ENCODE assay signal across 8 mouse cellular contexts in the genomic region with DNA sequence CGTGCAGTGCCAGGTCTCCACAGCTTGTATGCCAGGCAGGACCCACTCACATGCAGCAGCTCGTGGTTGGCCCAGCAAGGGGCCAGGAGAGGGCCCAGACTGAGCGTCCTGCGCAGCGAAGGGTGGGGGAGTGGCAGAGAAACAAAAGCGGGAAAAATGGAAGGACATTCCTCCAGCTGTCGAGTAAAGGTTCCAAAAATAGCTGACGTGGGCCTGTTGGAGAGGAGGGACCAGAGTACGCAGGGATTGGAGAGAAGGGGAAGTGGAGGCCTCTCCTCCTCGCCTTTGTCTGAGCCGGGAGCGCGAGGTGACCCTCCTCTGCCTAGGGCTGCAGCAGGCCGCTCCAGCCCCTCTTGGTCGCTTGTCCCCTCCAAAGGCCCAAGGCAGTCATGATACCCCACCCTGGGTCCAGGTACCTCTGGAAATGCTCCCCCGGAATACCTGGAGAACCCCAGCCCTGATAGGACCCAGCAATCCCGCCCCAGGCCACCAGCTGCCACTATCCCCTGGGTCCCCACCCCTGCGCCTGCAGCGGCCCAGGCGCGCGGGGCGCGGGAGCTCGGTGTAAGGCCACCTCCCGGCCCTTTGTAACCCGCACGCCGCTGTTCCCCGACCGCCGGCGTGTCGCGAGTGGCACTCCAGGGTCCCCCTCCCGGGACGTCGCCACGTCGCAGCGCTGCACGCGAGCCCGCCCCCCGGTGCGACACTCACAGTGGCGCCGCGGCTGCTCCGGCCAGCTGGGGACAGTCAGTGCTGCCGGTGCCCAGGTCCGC. TPM values are rescaled to one million over a fixed set of nuclear protein-coding genes. Genes with fewer than 3 reads are reported as not detected.
DNase-seq lines count a peak whose midpoint lies in the region; ATAC-seq and TF ChIP-seq lines count a peak whose summit lies in the region.

No protein-coding gene starts in this region.

- H3K4me1 ChIP-seq in brown adipose tissue, adult 24 weeks (ENCODE audit: control insufficient read depth, insufficient read depth, insufficient read length, low read length) = peaks cover 15% of the 10 kb centered on the region
- H3K4me1 ChIP-seq in forebrain, embryonic 10.5 days = peaks cover 58% of the 10 kb centered on the region
- peaks cover 22% of the 10 kb centered on the region for H3K4me1 ChIP-seq in heart, postnatal 0 days (ENCODE audit: control insufficient read depth, insufficient read depth)
- peaks cover 41% of the 10 kb centered on the region for H3K4me1 ChIP-seq in liver, embryonic 16.5 days (ENCODE audit: control insufficient read depth, low read depth, low read length)
- peaks cover 25% of the 10 kb centered on the region for H3K4me1 ChIP-seq in neural tube, embryonic 12.5 days

- no peak for TF ChIP-seq CTCF in heart, postnatal 0 days (IDR thresholded peaks at IDR 0.05; ENCODE audit: low read depth)

- H3K4me2 ChIP-seq in heart, postnatal 0 days (ENCODE audit: low read depth, low read length) = peak overlapping the region; percentile 77
- peak overlapping the region; percentile 99 for H3K4me2 ChIP-seq in liver, embryonic 16.5 days (ENCODE audit: low read depth, low read length)
- peak overlapping the region; percentile 83 for H3K4me2 ChIP-seq in neural tube, embryonic 12.5 days (replicated peaks)

- peak; percentile 29; the same call in 1 of the 2 replicates for TF ChIP-seq EP300 in heart, postnatal 0 days (IDR thresholded peaks at IDR 0.05; ENCODE audit: low read depth)

- H3K4me3 ChIP-seq in brown adipose tissue, adult 24 weeks (ENCODE audit: insufficient read depth, low read depth, low read length) = peak overlapping the region; percentile 85
- H3K4me3 ChIP-seq in forebrain, embryonic 10.5 days = peak overlapping the region; percentile 98
- peak overlapping the region; percentile 88 for H3K4me3 ChIP-seq in heart, postnatal 0 days (ENCODE audit: low read depth, low read length)
- H3K4me3 ChIP-seq in liver, embryonic 16.5 days (ENCODE audit: low read depth, low read length) = peak overlapping the region; percentile 81
- peak overlapping the region; percentile 92 for H3K4me3 ChIP-seq in neural tube, embryonic 12.5 days

- H3K9ac ChIP-seq in heart, postnatal 0 days (replicated peaks; ENCODE audit: low read depth, low read length) = peak overlapping the region; percentile 99
- H3K9ac ChIP-seq in liver, embryonic 16.5 days (ENCODE audit: low read depth, low read length) = peak overlapping the region; percentile 84
- peak overlapping the region; percentile 98 for H3K9ac ChIP-seq in neural tube, embryonic 12.5 days

- H3K27me3 ChIP-seq in forebrain, embryonic 10.5 days (ENCODE audit: poor library complexity, severe bottlenecking) = no peaks in the 10 kb centered on the region
- no peaks in the 10 kb centered on the region for H3K27me3 ChIP-seq in heart, postnatal 0 days (ENCODE audit: control insufficient read depth, insufficient read depth, low read length)
- no peaks in the 10 kb centered on the region for H3K27me3 ChIP-seq in liver, embryonic 16.5 days (ENCODE audit: control insufficient read depth, insufficient read depth, low read depth, low read length)
- H3K27me3 ChIP-seq in neural tube, embryonic 12.5 days (replicated peaks) = no peaks in the 10 kb centered on the region

- peaks cover 36% of the 10 kb centered on the region for H3K36me3 ChIP-seq in forebrain, embryonic 10.5 days (replicated peaks)
- peaks cover 9% of the 10 kb centered on the region; the same call in 1 of the 2 replicates for H3K36me3 ChIP-seq in heart, postnatal 0 days (replicated peaks; ENCODE audit: control insufficient read depth, insufficient read depth, low read length)
- H3K36me3 ChIP-seq in liver, embryonic 16.5 days (ENCODE audit: control insufficient read depth, insufficient read depth) = no peaks in the 10 kb centered on the region
- peaks cover 3% of the 10 kb centered on the region for H3K36me3 ChIP-seq in neural tube, embryonic 12.5 days

- under 1% methylated on average over 52 of the region's 52 CpGs for WGBS in forebrain, embryonic 10.5 days
- under 1% methylated on average over 50 of the region's 52 CpGs for WGBS in heart, postnatal 0 days
- WGBS in liver, embryonic 16.5 days (ENCODE audit: insufficient replicate concordance) = under 1% methylated on average over 52 of the region's 52 CpGs
- under 1% methylated on average over 52 of the region's 52 CpGs for WGBS in neural tube, embryonic 12.5 days

- peak; percentile 51 for DNase-seq in ES-CJ7 (ENCODE audit: low read depth, low spot score)
- DNase-seq in forebrain, embryonic 10.5 days (ENCODE audit: extremely low spot score, low spot score) = peak; percentile 77
- DNase-seq in heart, postnatal 0 days (ENCODE audit: low spot score) = peak; percentile 98
- peak; percentile 76 for DNase-seq in kidney, postnatal 14 days
- DNase-seq in thymus, postnatal 14 days = peak; percentile 85

- ATAC-seq in heart, postnatal 0 days (ENCODE audit: insufficient read depth, low read depth) = peak; percentile 81
- ATAC-seq in liver, embryonic 16.5 days (ENCODE audit: low read depth) = peak; percentile 51
- ATAC-seq in neural tube, embryonic 12.5 days (ENCODE audit: low FRiP score, low read depth) = peak; percentile 81

- no peaks in the 10 kb centered on the region for H3K9me3 ChIP-seq in forebrain, embryonic 10.5 days
- H3K9me3 ChIP-seq in heart, postnatal 0 days (replicated peaks; ENCODE audit: control insufficient read depth, low read length) = no peaks in the 10 kb centered on the region
- H3K9me3 ChIP-seq in liver, embryonic 16.5 days (replicated peaks; ENCODE audit: control insufficient read depth, low read length) = no peaks in the 10 kb centered on the region
- no peaks in the 10 kb centered on the region for H3K9me3 ChIP-seq in neural tube, embryonic 12.5 days

- peak overlapping the region; percentile 77 for H3K27ac ChIP-seq in brown adipose tissue, adult 24 weeks (replicated peaks; ENCODE audit: low read depth, low read length)
- H3K27ac ChIP-seq in forebrain, embryonic 10.5 days = peak overlapping the region; percentile 98
- H3K27ac ChIP-seq in heart, postnatal 0 days (ENCODE audit: low read depth) = peak overlapping the region; percentile 100
- peak overlapping the region; percentile 80 for H3K27ac ChIP-seq in liver, embryonic 16.5 days (ENCODE audit: low read length)
- H3K27ac ChIP-seq in neural tube, embryonic 12.5 days = peak overlapping the region; percentile 82

RNA-seq across cellular contexts. Expression of a gene that starts 0.6 kb away (rescaled TPM):
- polyA plus RNA-seq in brown adipose tissue, adult 24 weeks (2012; ENCODE audit: insufficient read depth, insufficient read length, missing spikeins) = 310 and 421 TPM in 2 replicates
- 462 and 476 TPM in 2 replicates for polyA plus RNA-seq in forebrain, embryonic 10.5 days (2016; fragmentation: Nextera tagmentation; extraction: Ambion mirVana)
- 3,422 and 3,660 TPM in 2 replicates for total RNA-seq in heart, postnatal 0 days (2014; rRNA removed; ENCODE audit: low replicate concordance)
- 2,757 and 2,826 TPM in 2 replicates for polyA plus RNA-seq in heart, postnatal 0 days (2015; fragmentation: Nextera tagmentation; extraction: Ambion mirVana)
- polyA plus RNA-seq in liver, embryonic 16.5 days (2015; fragmentation: Nextera tagmentation; extraction: Ambion mirVana) = 204 and 221 TPM in 2 replicates
- 299 and 313 TPM in 2 replicates for polyA plus RNA-seq in neural tube, embryonic 12.5 days (2016; fragmentation: Nextera tagmentation; extraction: Ambion mirVana)

Comparison
In these comparisons a context has a peak if more than half of its experiments do, and no peak if none do; other contexts are left out.
1. Peak in every context shown above with its lines: DNase-seq, ATAC-seq, H3K4me3 ChIP-seq and H3K27ac ChIP-seq.